Mouse (Mus musculus) lung, postnatal 0 days (tissue): ENCODE data around the gene Lca5l. TPM values are rescaled to one million over a fixed set of nuclear protein-coding genes. Genes with fewer than 3 reads are reported as not detected.

Source experiments
- ATAC-seq: fragments of 200-750 bp; cut with Nextera tagmentation; 2 replicates; pipeline ENCODE4 v1.8.0; 2017; ENCODE audit warnings: moderate library complexity
- DNase-seq: peaks from one replicate; pipeline ENCODE4 v3.0.0-alpha.2; 2016; ENCODE audit warnings: low spot score
- H3K27ac ChIP-seq: fragments of 300-500 bp; sonication (generic); 2 replicates; pipeline ENCODE4 v1.5.1; 2014; ENCODE audit warnings: antibody characterized with exemption, mild to moderate bottlenecking, low read length, mixed read lengths
- H3K27me3 ChIP-seq: fragments of 300-500 bp; sonication (generic); replicated peaks from 2 replicates; pipeline ENCODE4 v1.6.1; 2014; ENCODE audit warnings: low read length, mixed read lengths; ENCODE audit not compliant: insufficient read depth
- H3K36me3 ChIP-seq: fragments of 300-500 bp; sonication (generic); 2 replicates; pipeline ENCODE4 v1.6.1; 2014; ENCODE audit warnings: low read length, mixed read lengths; ENCODE audit not compliant: insufficient read depth
- H3K4me1 ChIP-seq: fragments of 300-500 bp; sonication (generic); 2 replicates; pipeline ENCODE4 v1.6.1; 2014; ENCODE audit warnings: antibody characterized with exemption, low read depth, low read length, mixed read lengths; ENCODE audit not compliant: insufficient read depth
- H3K4me2 ChIP-seq: fragments of 300-500 bp; sonication (generic); replicated peaks from 2 replicates; pipeline ENCODE4 v1.6.1; 2014; ENCODE audit warnings: low read depth, mild to moderate bottlenecking, low read length, moderate library complexity, mixed read lengths
- H3K4me3 ChIP-seq: fragments of 300-500 bp; sonication (generic); 2 replicates; pipeline ENCODE4 v1.5.1; 2014; ENCODE audit warnings: low read depth, low read length
- H3K9ac ChIP-seq: fragments of 300-500 bp; sonication (generic); replicated peaks from 2 replicates; pipeline ENCODE4 v1.6.1; 2014; ENCODE audit warnings: low read depth, mild to moderate bottlenecking
- H3K9me3 ChIP-seq: fragments of 300-500 bp; sonication (generic); 2 replicates; pipeline ENCODE4 v1.6.1; 2016; ENCODE audit warnings: low read length, mixed read lengths
- CTCF ChIP-seq: IDR thresholded peaks from 2 replicates; pipeline ENCODE4 v1.5.1; 2016; ENCODE audit warnings: antibody characterized with exemption, mild to moderate bottlenecking
- EP300 ChIP-seq: IDR thresholded peaks from 2 replicates; pipeline ENCODE4 v1.6.1; 2016; ENCODE audit warnings: antibody characterized with exemption, mild to moderate bottlenecking, control low read depth
- WGBS: fragments of 180-500 bp; shearing (Covaris S2); extraction: QIAGEN DNeasy Blood & Tissue Kit; methylation state at CpG from one replicate; pipeline ENCODE4 v1.1.7; 2014; 5-methylcytosine and 5-hydroxymethylcytosine counted together
- polyA plus RNA-seq: library from polyadenylated mRNA; unstranded; fragments of >200 nt; fragmentation: Nextera tagmentation; extraction: Ambion mirVana; gene quantifications from 2 replicates; pipeline ENCODE4 v1.2.1, GENCODE M21; 2015

Gene Lca5l
- polyA plus RNA-seq, 1 experiment from 2014 or later: 1.4 TPM

GRCm38 (mm10) chr16:96229044-96229555 lies 37.0 kb upstream of the Lca5l start:
- no peak for ATAC-seq

GRCm38 (mm10) chr16:96228438-96228837 lies 36.4 kb upstream of the Lca5l start:
- Histone ChIP-seq H3K36me3 (no peaks in the 10 kb centered on the region), H3K4me2 (no peak overlapping the region), H3K4me1 (no peaks in the 10 kb centered on the region), H3K9me3 (no peaks in the 10 kb centered on the region), H3K4me3 (no peak overlapping the region), H3K27me3 (no peaks in the 10 kb centered on the region), H3K27ac (no peak overlapping the region), H3K9ac (no peak overlapping the region)
- TF ChIP-seq EP300 (no peak), CTCF (no peak)
- WGBS: 39% methylated on average over 13 of the region's 13 CpGs
- ATAC-seq (no peak), DNase-seq (no peak)

More at GRCm38 (mm10) chr16:96229044-96229555, 37.0 kb upstream of the Lca5l start:
- Histone ChIP-seq H3K27me3 (no peaks in the 10 kb centered on the region), H3K4me1 (no peaks in the 10 kb centered on the region), H3K4me3 (no peak overlapping the region), H3K4me2 (no peak overlapping the region), H3K27ac (no peak overlapping the region), H3K36me3 (no peaks in the 10 kb centered on the region), H3K9ac (no peak overlapping the region), H3K9me3 (no peaks in the 10 kb centered on the region)
- WGBS: 38% methylated on average over 8 of the region's 8 CpGs
- DNase-seq: no peak
- TF ChIP-seq CTCF (no peak), EP300 (no peak)

- Histone ChIP-seq H3K27me3 (no peaks in the 10 kb centered on the region), H3K9ac (no peak overlapping the region), H3K4me2 (no peak overlapping the region), H3K4me3 (no peak overlapping the region), H3K4me1 (no peaks in the 10 kb centered on the region), H3K27ac (no peak overlapping the region), H3K9me3 (no peaks in the 10 kb centered on the region), H3K36me3 (no peaks in the 10 kb centered on the region)
- ATAC-seq (no peak), DNase-seq (no peak)
- WGBS: 83% methylated on average over 1 of the region's 1 CpGs
- TF ChIP-seq EP300: no peak
- no peak for TF ChIP-seq CTCF
Observed at GRCm38 (mm10) chr16:96222452-96222851, 30.4 kb upstream of the Lca5l start.

- Histone ChIP-seq H3K4me2 (no peak overlapping the region), H3K27ac (no peak overlapping the region), H3K27me3 (no peaks in the 10 kb centered on the region), H3K4me1 (no peaks in the 10 kb centered on the region), H3K9me3 (no peaks in the 10 kb centered on the region), H3K4me3 (no peak overlapping the region), H3K36me3 (no peaks in the 10 kb centered on the region), H3K9ac (no peak overlapping the region)
- 49% methylated on average over 3 of the region's 3 CpGs for WGBS
- ATAC-seq (no peak), DNase-seq (no peak)
- TF ChIP-seq EP300 (no peak), CTCF (no peak)
Observed at GRCm38 (mm10) chr16:96221959-96222358, 29.9 kb upstream of the Lca5l start.

- TF ChIP-seq CTCF (no peak), EP300 (no peak)
- no peak overlapping the region for H3K9ac ChIP-seq
- ATAC-seq (no peak), DNase-seq (no peak)
- H3K4me2 ChIP-seq: no peak overlapping the region
- H3K27ac ChIP-seq: no peak overlapping the region
- H3K4me3 ChIP-seq: no peak overlapping the region
- H3K36me3 ChIP-seq: no peaks in the 10 kb centered on the region
- WGBS: 50% methylated on average over 5 of the region's 5 CpGs
- no peaks in the 10 kb centered on the region for H3K4me1 ChIP-seq
- no peaks in the 10 kb centered on the region for H3K9me3 ChIP-seq
- no peaks in the 10 kb centered on the region for H3K27me3 ChIP-seq
Observed at GRCm38 (mm10) chr16:96221491-96221890, 29.4 kb upstream of the Lca5l start.

- ATAC-seq: no peak
- Histone ChIP-seq H3K27me3 (no peaks in the 10 kb centered on the region), H3K4me1 (0 out of 2 replicates have a peak, but pooled peaks cover 3% of the 10 kb centered on the region), H3K27ac (no peak overlapping the region), H3K36me3 (no peaks in the 10 kb centered on the region), H3K9me3 (no peaks in the 10 kb centered on the region), H3K4me2 (no peak overlapping the region), H3K4me3 (no peak overlapping the region), H3K9ac (no peak overlapping the region)
- TF ChIP-seq CTCF (no peak), EP300 (no peak)
- 81% methylated on average over 4 of the region's 4 CpGs for WGBS
- DNase-seq: no peak
Observed at GRCm38 (mm10) chr16:96213027-96213426, 21.0 kb upstream of the Lca5l start.

- no peaks in the 10 kb centered on the region for H3K36me3 ChIP-seq
- TF ChIP-seq CTCF (no peak), EP300 (no peak)
- H3K4me2 ChIP-seq: no peak overlapping the region
- no peak for ATAC-seq
- H3K9ac ChIP-seq: no peak overlapping the region
- no peak overlapping the region for H3K4me3 ChIP-seq
- H3K9me3 ChIP-seq: no peaks in the 10 kb centered on the region
- DNase-seq: no peak
- WGBS: 76% methylated on average over 7 of the region's 7 CpGs
- H3K27ac ChIP-seq: no peak overlapping the region
- 0 out of 2 replicates have a peak, but pooled peaks cover 3% of the 10 kb centered on the region for H3K4me1 ChIP-seq
- H3K27me3 ChIP-seq: no peaks in the 10 kb centered on the region
Observed at GRCm38 (mm10) chr16:96210856-96211255, 18.8 kb upstream of the Lca5l start.
